Mouse (Mus musculus) megakaryocyte progenitor cell, adult 5-6 weeks (primary cell): ENCODE results near the gene Slc10a7. TPM values are rescaled to one million over a fixed set of nuclear protein-coding genes. Genes with fewer than 3 reads are reported as not detected.

ENCODE experiments used
- ATAC-seq: replicated peaks from 2 replicates; pipeline ENCODE4 v1.8.0; 2016; ENCODE audit warnings: mild to moderate bottlenecking, moderate TSS enrichment, inconsistent platforms; ENCODE audit not compliant: poor library complexity
- total RNA-seq, 2 experiments: library from RNA; stranded (forward) in 1 of 2; stranded (reverse) in 1 of 2; fragments of 157-497, 149-512 nt in 1 of 2; fragments of 200-1000 nt in 1 of 2; gene quantifications; 2 replicates each; pipeline versions ENCODE4 v1.2.3 to v1.2.4; 2015 to 2017

Slc10a7 gene
- total RNA-seq, 2 experiments from 2014 or later = 19.9 to 28.4 TPM

DNA sequence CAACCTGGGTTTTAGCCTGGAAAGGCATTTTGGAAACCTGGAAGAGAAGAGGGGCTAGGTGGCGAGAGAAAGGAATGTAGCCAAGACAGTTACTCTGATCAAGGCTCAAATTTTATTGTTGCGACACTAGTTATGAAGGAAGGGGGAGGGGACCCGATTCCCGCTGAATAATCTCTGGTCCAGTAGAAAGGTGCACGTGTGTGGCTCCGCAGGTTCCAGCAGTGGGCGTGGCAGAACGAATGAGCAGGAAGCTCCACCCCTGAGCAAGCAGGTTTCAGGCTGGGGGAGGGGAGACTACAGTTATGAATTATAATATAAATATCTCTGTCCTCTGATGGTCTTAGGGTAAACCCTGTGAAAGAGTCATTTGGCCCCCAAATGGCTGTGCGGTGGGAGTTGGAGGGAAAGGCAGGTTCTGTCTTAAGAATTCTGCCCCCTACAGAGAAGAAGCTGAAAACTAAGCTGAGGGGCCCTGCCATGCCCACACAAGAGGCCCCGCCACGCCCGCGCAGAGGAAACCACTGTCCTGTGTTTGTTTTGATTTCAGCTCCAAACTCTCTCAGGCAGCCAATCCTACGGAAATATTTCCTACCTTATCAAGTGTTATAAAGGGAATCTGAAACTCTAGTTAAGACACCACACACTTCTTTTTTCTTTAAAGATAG, 36.1 kb downstream of the Slc10a7 start:
- 0 out of 2 replicates have a peak, but pooled peaks have one; percentile 37 for ATAC-seq

DNA sequence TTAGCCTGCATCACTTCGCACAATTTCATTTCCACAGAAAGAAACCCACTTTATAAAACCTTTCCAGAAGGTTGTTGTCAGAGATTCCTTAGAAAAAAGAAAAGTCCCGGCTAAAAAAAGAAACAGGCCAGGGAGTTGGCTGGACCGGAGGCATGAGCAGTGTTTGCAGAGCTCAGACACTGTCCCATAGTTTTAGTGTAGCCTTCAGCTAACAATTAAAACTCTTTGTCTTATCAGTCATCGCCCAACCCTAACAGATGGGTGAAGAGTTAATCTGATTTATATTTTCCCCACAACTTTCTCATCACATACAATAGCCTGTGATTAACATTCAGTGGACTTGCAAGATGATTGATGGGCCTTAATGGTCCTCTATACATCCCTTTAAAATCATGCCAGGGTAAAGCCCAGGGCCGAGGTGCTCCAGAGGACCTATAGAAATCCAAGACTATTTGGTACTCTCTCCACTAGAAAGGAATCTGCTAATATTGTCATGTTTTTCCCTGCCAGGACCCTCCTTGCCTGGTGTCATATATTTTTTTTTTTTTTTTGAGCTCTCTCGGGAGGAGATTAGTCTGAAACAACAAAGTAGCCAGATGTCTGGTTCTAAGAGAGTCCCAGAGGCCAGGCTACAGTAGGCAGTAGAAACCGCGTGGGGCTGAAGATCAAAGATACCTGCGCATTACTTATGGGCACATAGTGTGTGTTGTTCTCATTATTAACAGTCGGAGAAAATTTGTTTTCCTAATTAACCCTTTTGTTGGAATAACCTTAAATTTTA, 41.0 kb downstream of the Slc10a7 start:
- no peak for ATAC-seq

DNA sequence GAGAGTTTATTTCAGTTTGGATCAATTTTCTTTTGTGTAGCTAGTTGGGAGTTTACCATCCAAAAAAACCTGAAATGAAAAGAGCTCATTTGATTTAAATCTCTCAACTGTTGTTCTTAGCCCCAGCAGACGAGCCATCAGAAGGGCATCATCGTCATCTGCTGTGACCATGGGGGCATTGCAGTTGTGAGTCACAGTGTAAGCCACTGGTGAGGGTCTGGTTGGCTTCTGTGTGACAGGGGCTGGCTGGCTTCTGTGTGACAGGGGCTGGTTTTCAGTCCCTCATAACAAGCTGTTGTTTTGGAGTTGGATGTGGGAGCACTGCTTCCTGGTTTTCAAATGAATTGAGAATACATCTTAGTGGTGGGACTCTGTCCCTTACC, 41.6 kb downstream of the Slc10a7 start:
- ATAC-seq = no peak

DNA sequence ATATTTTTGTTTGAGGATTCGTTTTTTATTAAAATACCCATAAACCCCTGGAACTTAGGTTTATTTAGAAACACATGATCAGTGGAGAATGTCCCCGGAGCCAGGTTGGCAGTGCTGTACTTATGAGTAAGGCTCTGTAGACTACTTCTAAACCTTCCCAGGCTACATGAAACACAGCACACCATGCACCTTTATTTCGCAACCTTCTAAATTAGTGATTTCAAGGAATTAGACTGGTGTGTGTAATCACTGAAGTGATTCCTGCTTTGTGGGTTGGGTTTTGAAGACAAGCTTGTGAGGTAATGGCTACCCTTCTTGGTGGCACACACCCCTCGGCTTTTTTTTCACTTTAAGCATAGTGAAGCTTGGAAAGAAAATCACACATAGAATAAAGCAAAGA, 46.7 kb downstream of the Slc10a7 start:
- ATAC-seq = no peak

DNA sequence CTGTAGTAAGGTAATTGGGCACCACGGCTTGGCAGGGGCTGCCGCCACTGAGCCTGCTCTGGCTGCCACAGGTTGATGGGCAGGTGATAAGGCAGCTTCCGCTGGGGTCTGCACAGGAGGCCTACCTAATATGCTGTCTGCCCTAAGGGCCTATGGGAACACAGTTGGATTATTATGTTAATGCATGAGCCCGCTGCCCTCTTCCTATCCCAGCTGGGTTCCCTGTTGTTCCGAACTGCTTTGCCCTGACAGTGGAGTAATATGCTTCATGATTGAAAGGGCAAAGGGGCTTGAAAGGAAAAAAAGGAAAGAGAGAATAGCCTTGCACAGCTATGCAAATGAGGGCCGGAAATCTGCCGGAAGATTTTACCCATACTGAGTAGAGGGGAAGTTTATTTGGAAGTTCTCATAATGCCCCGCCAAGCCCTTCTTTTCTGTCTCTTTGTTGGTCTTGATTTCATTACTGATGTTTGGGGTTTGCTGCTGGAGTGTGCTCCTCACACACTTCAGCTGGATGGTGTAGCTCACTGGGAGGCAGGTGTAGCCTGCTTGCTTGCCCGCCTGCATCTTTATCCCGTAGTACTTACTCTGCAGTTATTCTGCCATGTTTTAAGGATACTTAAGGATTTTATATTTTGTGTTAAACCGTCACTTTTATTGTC, 47.8 kb downstream of the Slc10a7 start:
- no peak for ATAC-seq

DNA sequence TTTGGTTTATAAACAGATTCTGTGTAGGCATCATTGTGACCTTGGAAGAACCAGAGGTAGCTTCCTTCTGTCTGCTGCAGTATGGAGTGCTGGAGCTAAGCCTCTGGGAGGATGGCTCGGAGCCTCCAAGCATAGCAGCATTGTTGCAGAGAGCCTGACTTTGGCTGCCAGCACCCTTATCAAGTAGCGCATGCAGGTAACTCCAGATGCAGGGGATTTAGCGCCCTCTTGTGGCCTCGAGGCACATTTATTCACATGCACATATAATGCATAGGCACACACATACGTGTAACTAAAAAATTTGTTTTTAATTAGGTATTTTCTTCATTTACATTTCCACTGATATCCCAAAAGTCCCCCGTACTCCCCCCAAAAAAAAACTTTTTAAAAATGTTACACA, 52.5 kb downstream of the Slc10a7 start:
- ATAC-seq = no peak

DNA sequence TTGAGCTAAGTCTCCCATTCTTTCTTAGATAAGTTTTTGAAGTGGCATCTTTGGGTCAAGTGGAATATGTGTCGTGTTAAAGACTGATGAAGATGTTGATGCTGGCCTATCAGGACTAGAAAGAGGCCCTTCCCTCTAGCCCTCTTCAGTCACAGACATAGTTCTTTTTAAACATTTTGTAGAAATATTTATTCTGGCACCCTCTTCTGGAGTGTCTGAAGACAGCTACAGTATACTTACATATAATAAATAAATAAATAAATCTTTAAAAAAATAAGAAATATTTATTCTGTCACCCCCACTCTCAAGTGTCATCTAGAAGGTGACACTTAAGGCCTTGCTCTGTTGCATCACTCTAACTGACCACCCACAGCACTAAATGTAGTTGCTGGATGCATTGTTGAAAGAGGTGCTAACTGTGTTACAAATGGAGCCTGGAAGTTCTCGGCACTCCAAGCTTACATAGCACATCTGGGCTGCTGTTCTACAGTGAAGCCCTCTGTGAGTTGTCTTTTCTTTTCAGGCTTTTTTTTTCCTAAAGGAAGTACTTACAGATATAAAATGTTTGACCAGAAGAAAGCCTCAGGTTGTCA, 54.4 kb downstream of the Slc10a7 start:
- ATAC-seq = no peak

DNA sequence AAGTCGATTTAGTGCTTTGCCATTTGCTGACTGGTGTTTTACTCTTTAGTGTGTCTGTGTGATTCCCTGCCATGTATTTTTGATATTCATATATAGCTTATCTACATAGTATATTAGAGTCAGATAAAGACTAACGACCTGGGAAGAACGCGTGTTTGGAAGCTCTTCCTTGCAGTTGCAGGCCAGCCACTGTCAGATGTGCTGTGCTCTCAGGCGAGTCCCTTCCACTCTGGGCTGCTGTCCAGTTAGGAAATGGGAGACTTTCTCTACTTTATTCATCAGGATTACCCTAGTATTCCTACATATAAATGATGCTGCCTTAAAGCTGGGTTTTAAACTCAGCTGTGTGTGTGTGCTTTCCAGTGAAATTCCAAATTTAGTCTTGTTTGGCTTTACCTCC, 55.1 kb downstream of the Slc10a7 start:
- no peak for ATAC-seq

DNA sequence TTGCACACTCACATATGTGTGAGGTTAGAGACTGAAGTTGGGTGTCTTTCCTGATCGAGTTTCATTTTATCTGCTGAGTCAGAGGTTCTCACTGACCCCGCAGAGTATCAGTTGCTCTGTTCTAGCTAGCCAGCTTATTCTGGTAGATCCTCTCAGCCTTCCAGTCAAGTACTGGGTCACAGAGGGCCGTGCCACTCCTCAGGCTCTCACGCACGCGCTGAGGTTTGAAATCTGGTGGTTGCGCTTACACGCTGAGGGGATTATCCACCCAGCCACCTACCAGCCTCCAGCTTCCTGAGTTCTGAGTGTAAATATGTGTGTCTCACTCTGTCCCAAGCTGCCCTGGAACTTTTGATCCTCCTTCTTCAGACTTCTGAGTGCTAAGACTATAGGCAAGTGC, 59.0 kb downstream of the Slc10a7 start:
- ATAC-seq = no peak

DNA sequence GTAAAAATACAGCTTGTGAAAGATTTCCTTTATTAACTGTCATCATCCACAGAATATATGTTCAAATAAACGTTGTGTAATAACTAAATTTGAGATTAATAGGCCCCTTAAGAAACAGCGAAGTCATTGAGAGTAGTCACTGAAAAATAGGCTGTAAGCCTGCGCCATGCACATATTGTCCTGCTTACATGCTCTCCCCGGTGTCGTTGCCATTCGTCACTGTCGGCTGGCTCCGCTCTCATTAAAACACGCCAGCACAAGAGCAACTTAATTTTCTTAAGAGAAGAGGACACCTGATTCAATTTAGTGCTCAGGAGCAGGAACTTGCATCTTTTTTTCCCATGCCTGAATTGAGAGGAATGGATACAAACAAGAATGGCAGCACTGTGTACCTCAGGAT, 62.4 kb downstream of the Slc10a7 start:
- ATAC-seq = no peak

DNA sequence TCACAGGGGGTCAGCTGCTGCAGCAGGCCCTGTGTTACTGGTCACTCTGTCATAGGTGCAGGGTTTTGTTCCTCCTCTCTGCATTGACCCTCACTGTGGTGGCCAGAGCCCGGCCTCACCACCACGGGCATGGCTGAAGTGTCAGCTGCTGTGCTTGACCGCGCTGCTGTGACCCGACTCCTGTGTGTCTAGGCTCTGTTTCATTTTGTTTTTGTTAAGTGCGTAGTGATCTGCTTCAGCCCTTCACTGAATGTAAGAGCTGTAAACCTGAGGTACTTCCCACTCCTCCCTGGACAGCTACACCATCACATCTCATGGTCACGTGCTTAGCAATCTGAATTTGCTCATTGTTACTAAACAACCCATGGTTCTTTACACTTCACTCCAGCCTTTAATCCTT, 65.1 kb downstream of the Slc10a7 start:
- no peak for ATAC-seq

DNA sequence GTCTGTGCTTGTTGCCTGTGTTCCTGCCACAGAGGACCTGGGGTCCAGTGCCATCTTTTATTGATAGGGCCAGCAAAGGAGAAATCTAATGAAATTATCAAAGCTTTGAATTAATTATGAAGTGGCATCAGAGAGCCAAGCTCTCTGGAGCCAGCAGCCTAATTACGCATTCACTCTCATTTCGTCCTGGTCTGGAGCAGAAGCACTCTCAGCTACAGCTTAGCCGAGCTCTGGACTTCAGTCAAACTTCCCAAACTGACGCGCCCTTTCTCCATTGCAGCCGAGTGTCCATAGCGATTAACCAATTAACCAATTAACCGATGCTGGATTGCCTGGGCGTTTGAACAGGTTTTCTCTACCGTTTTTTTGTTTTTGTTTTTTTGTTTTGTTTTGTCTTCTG, 68.4 kb downstream of the Slc10a7 start:
- no peak for ATAC-seq

DNA sequence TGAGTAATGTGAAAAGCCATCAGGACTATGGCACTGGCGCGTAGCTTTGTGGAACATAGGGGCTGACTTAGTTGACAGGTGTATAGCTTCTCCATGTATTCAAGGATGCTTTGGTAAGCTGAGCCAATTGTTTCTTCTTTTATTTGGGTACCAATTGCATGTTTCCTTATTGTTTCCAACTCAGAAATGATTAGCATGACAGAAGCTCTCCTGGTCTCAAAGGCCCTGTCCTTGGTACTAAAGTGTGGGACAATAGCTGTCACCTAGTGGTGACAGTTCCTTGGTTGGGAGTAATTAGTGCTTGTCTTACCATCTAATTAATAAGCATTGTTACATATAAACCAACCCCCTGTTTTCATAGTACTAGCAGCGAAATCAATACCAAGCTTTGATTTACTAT, 68.9 kb downstream of the Slc10a7 start:
- ATAC-seq = no peak

DNA sequence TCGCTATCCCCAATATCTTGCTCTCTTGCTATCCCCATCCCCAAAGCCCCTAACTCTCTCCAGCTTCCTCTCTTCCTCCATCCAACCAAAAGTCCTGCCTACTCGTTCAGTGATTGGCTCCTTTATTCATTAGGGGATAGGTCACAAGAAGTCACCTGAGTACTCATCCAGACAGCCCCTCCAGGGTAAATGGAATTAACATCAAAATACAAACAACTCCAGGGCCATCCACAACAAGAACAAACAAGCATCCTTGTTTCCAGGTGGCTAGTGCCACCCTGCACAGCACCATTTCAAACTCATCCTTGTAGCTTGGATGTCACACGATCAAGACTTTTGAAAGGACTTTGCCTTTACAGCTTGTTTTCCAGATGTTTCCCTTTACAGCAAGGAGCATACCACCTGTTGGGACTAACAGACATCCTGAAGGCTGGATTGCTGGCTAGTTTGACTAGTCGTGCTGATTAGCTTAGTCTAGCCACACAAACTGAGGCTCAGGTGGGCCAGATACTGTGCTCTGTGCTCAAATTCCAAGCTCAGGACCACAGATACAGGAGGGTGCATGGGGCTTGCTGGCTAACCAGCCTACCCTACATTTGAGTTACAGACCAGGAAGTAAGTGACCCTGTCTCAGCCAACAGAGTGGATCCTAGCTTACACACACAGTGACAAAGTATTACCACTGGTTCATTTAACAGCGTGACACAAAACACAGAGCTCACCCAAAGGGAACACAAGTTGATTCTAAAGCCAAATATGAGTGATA, 75.0 kb downstream of the Slc10a7 start:
- no peak for ATAC-seq

DNA sequence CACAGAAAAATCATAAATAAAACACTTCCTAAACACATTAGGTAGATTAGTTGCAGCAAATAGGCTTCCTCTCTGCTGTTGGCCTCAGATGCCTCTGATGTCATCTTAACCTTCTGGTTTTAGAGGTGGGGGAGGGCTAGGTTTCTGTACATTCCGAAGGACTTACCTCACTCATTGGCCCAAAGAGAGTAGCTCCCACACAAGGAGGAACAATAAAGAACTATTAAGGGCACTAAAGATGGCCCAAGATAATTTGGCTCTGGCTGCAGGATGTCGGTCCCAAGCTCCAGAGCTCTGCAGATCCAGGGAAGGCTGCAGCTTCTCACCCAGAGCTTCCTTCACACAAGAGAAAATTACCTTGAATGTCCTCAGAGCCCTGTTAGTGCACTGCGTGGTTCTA, 75.7 kb downstream of the Slc10a7 start:
- ATAC-seq = no peak

DNA sequence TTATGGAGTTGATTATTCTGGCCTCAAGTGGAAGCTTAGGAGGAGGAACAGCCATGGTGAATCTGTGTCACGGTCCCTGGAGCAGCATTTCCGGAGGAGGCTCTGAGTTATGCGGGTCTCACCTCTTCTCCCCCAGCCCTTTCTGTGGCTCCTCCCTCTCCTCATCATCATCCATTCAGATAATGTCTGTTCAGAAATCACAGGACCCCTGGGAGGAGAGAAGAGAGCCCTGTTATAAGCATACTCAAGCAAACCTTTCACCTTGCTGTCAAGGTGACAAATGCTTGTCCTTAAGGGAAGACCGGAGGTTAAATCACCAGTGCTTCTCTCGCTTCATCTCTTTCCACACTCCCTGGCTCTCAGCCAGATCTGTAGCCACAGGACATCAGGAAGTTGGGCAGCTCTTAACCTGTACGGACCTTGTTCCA, 86.3 kb downstream of the Slc10a7 start:
- no peak for ATAC-seq

DNA sequence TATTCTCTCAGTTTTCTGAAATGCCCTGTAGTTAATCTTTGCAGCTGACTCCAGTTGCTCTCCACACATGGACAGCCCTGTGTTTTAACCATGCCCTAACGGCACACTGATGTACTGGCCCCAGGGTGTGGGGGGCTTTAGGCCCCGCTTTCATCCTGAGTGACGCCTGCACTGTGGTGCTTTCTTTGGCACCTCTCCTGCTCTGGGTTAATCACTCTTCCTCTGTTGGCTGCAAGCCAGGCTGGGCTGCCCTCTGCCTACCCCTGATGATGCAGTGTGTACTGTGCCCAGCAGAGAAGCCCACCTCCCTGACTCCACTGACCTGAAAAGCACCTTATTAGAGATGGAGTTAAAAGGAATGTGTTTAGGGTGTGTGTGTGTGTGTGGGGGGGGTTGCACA, 89.1 kb downstream of the Slc10a7 start:
- ATAC-seq = no peak

DNA sequence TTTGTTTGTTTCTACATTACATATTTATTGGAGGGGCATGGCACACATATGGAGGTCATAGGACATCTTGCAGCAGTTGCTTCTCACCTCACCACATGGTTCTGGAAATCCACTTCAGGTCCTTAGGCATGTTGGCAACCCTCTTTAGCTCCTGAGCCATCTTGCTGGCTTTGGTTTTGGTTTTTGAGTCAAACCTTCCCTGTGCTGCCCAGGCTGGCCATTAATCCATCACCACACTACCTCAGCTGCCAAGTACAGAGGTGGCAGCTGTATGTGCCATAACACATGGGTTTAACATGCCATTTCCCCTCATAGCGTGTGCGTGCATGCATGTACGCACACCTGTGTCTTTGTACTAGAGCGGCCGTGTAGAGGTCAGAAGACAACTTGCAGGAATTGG, 93.9 kb downstream of the Slc10a7 start:
- ATAC-seq = no peak

DNA sequence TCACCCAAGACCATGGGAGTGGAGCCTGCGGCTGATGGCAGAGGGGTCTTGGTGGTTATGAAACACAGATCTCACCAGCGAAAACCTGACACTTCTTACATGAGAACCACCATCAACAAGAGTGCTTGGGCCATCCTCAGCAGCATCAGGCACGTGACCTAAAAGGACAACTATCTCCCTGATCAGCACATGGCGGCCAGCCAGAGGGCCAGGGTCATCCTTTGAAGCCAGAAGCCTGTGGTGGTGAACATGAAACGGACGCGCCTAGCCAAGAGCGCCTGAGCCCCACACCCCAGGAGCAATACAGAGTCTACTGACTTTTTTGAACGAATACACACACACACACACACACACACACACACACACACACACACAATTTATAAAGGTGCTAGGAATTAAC, 95.3 kb downstream of the Slc10a7 start:
- ATAC-seq = no peak

DNA sequence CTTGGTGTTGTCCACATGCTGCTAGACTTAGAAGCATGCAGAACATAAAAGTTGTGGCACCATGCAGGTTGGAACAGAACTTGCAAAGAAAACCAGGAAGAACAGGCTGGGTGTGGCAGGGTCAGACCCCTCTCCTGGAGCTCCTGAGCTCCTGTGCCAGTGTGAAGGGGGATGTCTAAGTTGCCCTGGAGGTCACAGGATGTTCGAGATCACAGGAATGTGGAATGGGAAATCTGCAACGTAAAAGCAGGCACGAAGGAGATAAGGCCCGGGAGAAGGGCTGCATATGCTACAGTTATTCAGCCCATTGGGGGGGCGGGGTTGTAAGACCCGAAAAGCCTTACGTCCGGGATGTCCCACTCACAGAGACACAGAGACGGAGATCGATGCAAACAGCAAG, 100.2 kb downstream of the Slc10a7 start:
- no peak for ATAC-seq

DNA sequence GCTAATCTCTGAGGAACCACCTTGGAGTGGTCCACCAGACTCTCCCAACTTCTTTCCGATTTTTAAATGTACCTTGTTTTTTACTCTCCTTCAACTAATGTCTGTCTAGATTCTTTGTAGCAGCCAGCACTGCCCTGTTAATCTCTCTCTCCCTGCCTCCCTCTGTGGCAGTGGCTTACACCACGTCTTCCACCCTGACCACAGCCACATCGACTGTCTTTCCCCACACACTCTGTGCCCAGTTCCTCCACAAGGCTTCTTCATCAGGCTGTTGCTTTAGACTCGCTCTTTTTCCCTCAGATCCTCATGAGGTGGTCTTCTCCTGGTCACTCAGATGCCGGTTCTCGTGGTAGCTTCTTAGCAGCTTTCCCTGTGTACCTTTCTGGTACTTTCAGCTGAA, 101.9 kb downstream of the Slc10a7 start:
- ATAC-seq = 0 out of 2 replicates have a peak, but pooled peaks have one; percentile 29
